Mouse (Mus musculus) heart, embryonic 11.5 days (tissue): Measurements from ENCODE around the gene Pygo1. TPM values are rescaled to one million over a fixed set of nuclear protein-coding genes. Genes with fewer than 3 reads are reported as not detected.
A peak's percentile ranks its signal among the peaks of the same experiment; 100 is the strongest.

Source experiments
- ATAC-seq: fragments of 200-750 bp; cut with Nextera tagmentation; replicated peaks from 2 replicates; pipeline ENCODE4 v1.8.0; 2017; ENCODE audit warnings: moderate library complexity; ENCODE audit not compliant: insufficient number of reproducible peaks, low FRiP score, low TSS enrichment
- H3K27ac ChIP-seq: fragments of 300-500 bp; sonication (generic); 2 replicates; pipeline ENCODE4 v1.5.1; 2014; ENCODE audit warnings: mild to moderate bottlenecking, low read depth, low read length
- H3K27me3 ChIP-seq: fragments of 300-500 bp; sonication (generic); 2 replicates; pipeline ENCODE4 v1.6.1; 2014; ENCODE audit warnings: mild to moderate bottlenecking, low read length, mixed read lengths; ENCODE audit not compliant: control insufficient read depth, insufficient read depth
- H3K36me3 ChIP-seq: fragments of 300-500 bp; sonication (generic); 2 replicates; pipeline ENCODE4 v1.6.1; 2014; ENCODE audit warnings: mild to moderate bottlenecking, low read length, moderate library complexity, mixed read lengths; ENCODE audit not compliant: control insufficient read depth, insufficient read depth
- H3K4me1 ChIP-seq: fragments of 300-500 bp; sonication (generic); 2 replicates; pipeline ENCODE4 v1.6.1; 2014; ENCODE audit warnings: low read length; ENCODE audit not compliant: control insufficient read depth, insufficient read depth
- H3K4me2 ChIP-seq: fragments of 300-500 bp; sonication (generic); 2 replicates; pipeline ENCODE4 v1.6.1; 2014; ENCODE audit warnings: mild to moderate bottlenecking, moderate library complexity
- H3K4me3 ChIP-seq: fragments of 300-500 bp; sonication (generic); 2 replicates; pipeline ENCODE4 v1.5.1; 2014; ENCODE audit warnings: low read depth, low read length
- H3K9ac ChIP-seq: fragments of 300-500 bp; sonication (generic); 2 replicates; pipeline ENCODE4 v1.6.1; 2014; ENCODE audit warnings: mild to moderate bottlenecking, low read depth, low read length, moderate library complexity
- H3K9me3 ChIP-seq: fragments of 300-500 bp; sonication (generic); replicated peaks from 2 replicates; pipeline ENCODE4 v1.6.1; 2016; ENCODE audit warnings: low read length; ENCODE audit not compliant: control insufficient read depth
- WGBS: fragments of 180-500 bp; shearing (Covaris S2); extraction: QIAGEN DNeasy Blood & Tissue Kit; methylation state at CpG from one replicate; pipeline ENCODE4 v1.1.7; 2014; ENCODE audit not compliant: insufficient replicate concordance; 5-methylcytosine and 5-hydroxymethylcytosine counted together
- polyA plus RNA-seq: library from polyadenylated mRNA; unstranded; fragments of >200 nt; fragmentation: Nextera tagmentation; extraction: Ambion mirVana; gene quantifications from 2 replicates; pipeline ENCODE4 v1.2.1, GENCODE M21; 2014

Gene Pygo1
- polyA plus RNA-seq, 1 experiment from 2014 or later = 2.9 TPM

- no peak for ATAC-seq
- Histone ChIP-seq H3K9ac (no peak overlapping the region), H3K27ac (no peak overlapping the region), H3K4me3 (no peak overlapping the region), H3K27me3 (no peaks in the 10 kb centered on the region), H3K4me1 (no peaks in the 10 kb centered on the region), H3K4me2 (no peak overlapping the region), H3K36me3 (peaks cover 14% of the 10 kb centered on the region; the same call in 1 of the 2 replicates), H3K9me3 (no peaks in the 10 kb centered on the region)
- WGBS = 79% methylated on average over 1 of the region's 1 CpGs
Observed at GRCm38 (mm10) chr9:72889777-72890176, 35.7 kb upstream of the Pygo1 start.

GRCm38 (mm10) chr9:72890499-72891085 lies 34.9 kb upstream of the Pygo1 start:
- no peak overlapping the region for H3K9ac ChIP-seq
- 73% methylated on average over 10 of the region's 10 CpGs for WGBS
- H3K9me3 ChIP-seq = no peaks in the 10 kb centered on the region
- H3K4me1 ChIP-seq = no peaks in the 10 kb centered on the region
- no peak overlapping the region for H3K4me3 ChIP-seq
- no peak overlapping the region for H3K27ac ChIP-seq
- H3K27me3 ChIP-seq = no peaks in the 10 kb centered on the region
- peaks cover 18% of the 10 kb centered on the region; the same call in 1 of the 2 replicates for H3K36me3 ChIP-seq
- no peak for ATAC-seq
- H3K4me2 ChIP-seq = no peak overlapping the region

GRCm38 (mm10) chr9:72892761-72893160 lies 32.7 kb upstream of the Pygo1 start:
- Histone ChIP-seq H3K9me3 (no peaks in the 10 kb centered on the region), H3K4me1 (no peaks in the 10 kb centered on the region), H3K9ac (no peak overlapping the region), H3K4me3 (no peak overlapping the region), H3K27me3 (no peaks in the 10 kb centered on the region), H3K36me3 (peaks cover 18% of the 10 kb centered on the region; the same call in 1 of the 2 replicates), H3K4me2 (no peak overlapping the region), H3K27ac (no peak overlapping the region)
- no peak for ATAC-seq
- 94% methylated on average over 5 of the region's 5 CpGs for WGBS

DNA sequence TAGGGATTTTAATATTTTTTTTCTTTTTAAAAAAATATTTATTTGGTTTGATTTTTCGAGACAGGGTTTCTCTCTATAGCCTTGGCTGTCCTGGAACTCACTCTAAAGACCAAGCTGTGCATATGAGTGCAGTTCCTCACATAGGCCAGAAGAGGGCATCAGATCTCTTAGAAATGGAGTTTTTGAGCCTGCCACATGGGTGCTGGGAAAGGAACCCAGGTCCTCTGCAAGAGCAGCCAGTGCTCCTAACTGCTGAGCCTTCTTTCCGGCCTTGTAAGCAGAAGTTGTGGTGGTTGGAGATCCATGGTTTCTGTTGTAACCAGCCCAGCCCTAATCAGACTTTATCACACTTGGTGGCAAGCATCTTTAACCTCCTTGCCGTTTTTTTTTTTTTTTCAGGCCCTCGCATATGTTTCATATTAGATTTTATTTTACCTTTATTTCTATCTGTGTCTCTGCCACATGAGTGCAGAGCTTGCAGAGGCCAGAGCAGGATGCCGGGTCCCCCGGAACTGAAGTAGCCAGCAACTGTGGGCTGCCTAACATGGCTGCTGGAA lies 30.6 kb upstream of the Pygo1 start:
- no peak for ATAC-seq
- WGBS = 90% methylated on average over 6 of the region's 6 CpGs
- Histone ChIP-seq H3K4me2 (no peak overlapping the region), H3K27ac (no peak overlapping the region), H3K9ac (no peak overlapping the region), H3K4me3 (no peak overlapping the region), H3K9me3 (no peaks in the 10 kb centered on the region), H3K36me3 (peaks cover 18% of the 10 kb centered on the region; the same call in 1 of the 2 replicates), H3K4me1 (no peaks in the 10 kb centered on the region), H3K27me3 (no peaks in the 10 kb centered on the region)

DNA sequence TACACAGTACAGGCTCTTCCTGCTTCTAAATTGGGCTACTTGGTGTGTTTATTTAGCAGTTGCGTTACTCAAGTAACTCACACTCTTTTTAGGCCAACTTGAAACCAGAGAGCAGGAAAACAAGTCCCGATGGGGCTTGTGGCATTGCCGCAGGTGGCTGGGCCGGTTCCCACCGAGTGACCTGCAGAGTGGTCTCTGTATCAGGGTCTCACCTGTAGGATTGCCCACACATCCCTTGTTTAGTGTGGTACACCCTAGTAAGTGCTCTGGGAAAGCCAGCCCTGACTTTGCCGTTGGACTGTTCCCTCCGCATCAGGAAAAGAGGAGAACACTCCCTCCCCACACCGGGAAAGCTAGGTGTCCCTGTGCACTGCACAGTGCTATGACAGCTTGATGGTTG lies 23.4 kb upstream of the Pygo1 start:
- WGBS = 72% methylated on average over 8 of the region's 8 CpGs
- Histone ChIP-seq H3K9ac (no peak overlapping the region), H3K4me1 (peaks cover 13% of the 10 kb centered on the region), H3K9me3 (no peaks in the 10 kb centered on the region), H3K4me2 (no peak overlapping the region), H3K4me3 (no peak overlapping the region), H3K36me3 (peaks cover 8% of the 10 kb centered on the region), H3K27me3 (no peaks in the 10 kb centered on the region), H3K27ac (no peak overlapping the region)
- no peak for ATAC-seq

- Histone ChIP-seq H3K4me3 (no peak overlapping the region), H3K4me1 (peaks cover 13% of the 10 kb centered on the region), H3K9ac (no peak overlapping the region), H3K36me3 (peaks cover 8% of the 10 kb centered on the region), H3K27me3 (no peaks in the 10 kb centered on the region), H3K27ac (0 out of 2 replicates have a peak overlapping the region, but pooled peaks have one; percentile 15), H3K9me3 (no peaks in the 10 kb centered on the region), H3K4me2 (no peak overlapping the region)
- 64% methylated on average over 5 of the region's 5 CpGs for WGBS
- no peak for ATAC-seq
Observed at GRCm38 (mm10) chr9:72902611-72903010, 22.8 kb upstream of the Pygo1 start.

- WGBS = 80% methylated on average over 6 of the region's 6 CpGs
- H3K27me3 ChIP-seq = no peaks in the 10 kb centered on the region
- ATAC-seq = no peak
- H3K4me3 ChIP-seq = no peak overlapping the region
- peaks cover 8% of the 10 kb centered on the region for H3K36me3 ChIP-seq
- H3K9me3 ChIP-seq = no peaks in the 10 kb centered on the region
- peaks cover 13% of the 10 kb centered on the region for H3K4me1 ChIP-seq
- no peak overlapping the region for H3K27ac ChIP-seq
- no peak overlapping the region for H3K9ac ChIP-seq
- H3K4me2 ChIP-seq = no peak overlapping the region
Observed at GRCm38 (mm10) chr9:72906693-72907103, 18.7 kb upstream of the Pygo1 start.

- Histone ChIP-seq H3K27me3 (no peaks in the 10 kb centered on the region), H3K27ac (no peak overlapping the region), H3K4me2 (no peak overlapping the region), H3K36me3 (0 out of 2 replicates have a peak, but pooled peaks cover 4% of the 10 kb centered on the region), H3K4me3 (no peak overlapping the region), H3K4me1 (no peaks in the 10 kb centered on the region), H3K9ac (no peak overlapping the region), H3K9me3 (no peaks in the 10 kb centered on the region)
- 83% methylated on average over 2 of the region's 2 CpGs for WGBS
- ATAC-seq = no peak
Observed at GRCm38 (mm10) chr9:72911381-72911780, 14.1 kb upstream of the Pygo1 start.

- Histone ChIP-seq H3K4me1 (no peaks in the 10 kb centered on the region), H3K27ac (no peak overlapping the region), H3K4me3 (no peak overlapping the region), H3K9ac (no peak overlapping the region), H3K9me3 (no peaks in the 10 kb centered on the region), H3K4me2 (no peak overlapping the region), H3K27me3 (no peaks in the 10 kb centered on the region), H3K36me3 (0 out of 2 replicates have a peak, but pooled peaks cover 4% of the 10 kb centered on the region)
- 72% methylated on average over 6 of the region's 6 CpGs for WGBS
- ATAC-seq = no peak
Observed at GRCm38 (mm10) chr9:72913551-72913950, 11.9 kb upstream of the Pygo1 start.
